Mouse (Mus musculus): ENCODE measurements around the gene 4930595D18Rik. TPM values are rescaled to one million over a fixed set of nuclear protein-coding genes. Genes with fewer than 3 reads are reported as not detected.

The 4930595D18Rik gene
- polyA plus RNA-seq (2012; rRNA removed), result not detected in 2 replicates

DNA sequence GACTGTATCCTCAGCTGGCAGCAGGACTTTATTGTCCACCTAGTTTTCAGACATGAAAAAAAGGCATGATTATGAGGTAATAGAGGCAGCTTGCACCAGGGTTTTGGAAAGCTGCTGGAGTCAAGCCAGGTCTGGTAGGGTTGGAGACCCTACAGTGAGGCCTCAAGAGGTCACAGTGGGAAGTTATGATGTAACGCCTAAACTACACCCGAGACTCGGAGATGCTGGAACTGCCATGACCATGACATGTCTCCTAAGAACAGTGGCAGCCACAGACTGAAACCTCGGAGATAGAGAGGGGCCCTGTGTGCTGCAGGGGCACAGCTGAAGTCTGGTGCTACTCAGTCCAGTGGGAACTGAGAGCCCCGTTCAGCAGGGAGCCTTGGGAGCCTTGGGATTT, at the start of gene 4930595D18Rik:
Gene 4930595D18Rik (minus strand): TSS at position 16 of the 400 bp plus-strand sequence.
- no peak for TF ChIP-seq POLR2A (IDR thresholded peaks at IDR 0.05; ENCODE audit: low read depth, low read length)
- no peak for TF ChIP-seq CTCF (IDR thresholded peaks at IDR 0.05; ENCODE audit: extremely low read depth, insufficient read depth, insufficient read length, insufficient replicate concordance)
- 79% methylated on average over 5 of the region's 5 CpGs for WGBS
- no peak for DNase-seq (ENCODE audit: low read depth in 1 of 2, low spot score in 2 of 2)
- no peaks in the 10 kb centered on the region for H3K36me3 ChIP-seq (ENCODE audit: control insufficient read depth, insufficient read depth, low read length)
- H3K4me1 ChIP-seq (ENCODE audit: control insufficient read depth, insufficient read depth, insufficient read length), result peaks cover 6% of the 10 kb centered on the region; the same call in 1 of the 2 replicates
- no peaks in the 10 kb centered on the region for H3K27me3 ChIP-seq (ENCODE audit: control insufficient read depth, insufficient read depth, low read length)
- no peak within 1 kb of the TSS for H3K4me3 ChIP-seq (ENCODE audit: extremely low read depth, insufficient read depth, insufficient read length)
- no peak within 1 kb of the TSS for H3K27ac ChIP-seq (ENCODE audit: insufficient read depth, low read length)

DNA sequence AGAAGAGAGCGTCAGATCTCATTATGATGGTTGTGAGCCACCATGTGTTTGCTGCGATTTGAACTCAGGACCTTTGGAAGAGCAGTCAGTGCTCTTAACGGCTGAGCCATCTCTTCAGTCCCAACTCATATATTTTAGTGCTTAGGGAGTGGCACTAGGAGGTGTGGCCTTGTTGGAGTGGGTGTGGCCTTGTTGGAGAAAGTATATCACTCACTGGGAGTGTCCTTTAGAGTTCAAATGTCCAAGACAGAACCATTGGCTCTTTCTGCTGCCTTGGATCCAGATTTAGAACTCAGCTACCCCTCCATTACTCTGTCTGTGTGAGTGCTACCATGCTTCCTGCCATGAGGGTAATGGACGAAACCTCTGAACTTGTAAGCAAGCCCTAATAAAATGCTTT, 49.5 kb upstream of the 4930595D18Rik start:
- Histone ChIP-seq H3K4me1 (ENCODE audit: control insufficient read depth, insufficient read depth, insufficient read length) (no peaks in the 10 kb centered on the region), H3K27me3 (ENCODE audit: control insufficient read depth, insufficient read depth, low read length) (no peaks in the 10 kb centered on the region), H3K36me3 (ENCODE audit: control insufficient read depth, insufficient read depth, low read length) (peaks cover 20% of the 10 kb centered on the region), H3K4me3 (ENCODE audit: extremely low read depth, insufficient read depth, insufficient read length) (no peak overlapping the region), H3K27ac (ENCODE audit: insufficient read depth, low read length) (no peak overlapping the region)
- 91% methylated on average over 4 of the region's 4 CpGs for WGBS
- TF ChIP-seq CTCF (IDR thresholded peaks at IDR 0.05; ENCODE audit: extremely low read depth, insufficient read depth, insufficient read length, insufficient replicate concordance) (no peak), POLR2A (IDR thresholded peaks at IDR 0.05; ENCODE audit: low read depth, low read length) (no peak)
- no peak for DNase-seq (ENCODE audit: low read depth in 1 of 2, low spot score in 2 of 2)

DNA sequence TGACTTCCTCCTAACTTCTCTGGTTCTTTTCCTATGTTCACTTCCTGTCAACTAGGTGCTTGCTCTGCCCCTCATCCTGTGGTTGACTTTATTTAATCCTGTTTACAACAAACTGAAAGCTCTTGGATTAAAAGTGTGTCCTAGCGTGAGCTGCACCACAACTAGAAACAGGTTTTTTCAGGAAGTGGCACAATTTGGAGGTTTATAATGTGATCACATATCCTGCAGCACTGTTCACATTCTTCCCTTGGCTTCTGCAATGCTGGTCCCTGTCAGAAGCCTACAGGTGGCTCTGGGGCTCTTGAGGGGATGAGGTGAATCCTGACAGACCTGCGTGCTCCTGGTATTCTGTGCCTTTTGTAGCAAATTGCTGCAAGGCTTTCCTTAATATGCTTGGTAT, 46.5 kb upstream of the 4930595D18Rik start:
- Histone ChIP-seq H3K27me3 (ENCODE audit: control insufficient read depth, insufficient read depth, low read length) (no peaks in the 10 kb centered on the region), H3K4me3 (ENCODE audit: extremely low read depth, insufficient read depth, insufficient read length) (no peak overlapping the region), H3K4me1 (ENCODE audit: control insufficient read depth, insufficient read depth, insufficient read length) (no peaks in the 10 kb centered on the region), H3K27ac (ENCODE audit: insufficient read depth, low read length) (no peak overlapping the region), H3K36me3 (ENCODE audit: control insufficient read depth, insufficient read depth, low read length) (peaks cover 10% of the 10 kb centered on the region)
- DNase-seq (ENCODE audit: low read depth in 1 of 2, low spot score in 2 of 2), result no peak
- TF ChIP-seq CTCF (IDR thresholded peaks at IDR 0.05; ENCODE audit: extremely low read depth, insufficient read depth, insufficient read length, insufficient replicate concordance) (no peak), POLR2A (IDR thresholded peaks at IDR 0.05; ENCODE audit: low read depth, low read length) (no peak)
- WGBS, result 84% methylated on average over 2 of the region's 2 CpGs

DNA sequence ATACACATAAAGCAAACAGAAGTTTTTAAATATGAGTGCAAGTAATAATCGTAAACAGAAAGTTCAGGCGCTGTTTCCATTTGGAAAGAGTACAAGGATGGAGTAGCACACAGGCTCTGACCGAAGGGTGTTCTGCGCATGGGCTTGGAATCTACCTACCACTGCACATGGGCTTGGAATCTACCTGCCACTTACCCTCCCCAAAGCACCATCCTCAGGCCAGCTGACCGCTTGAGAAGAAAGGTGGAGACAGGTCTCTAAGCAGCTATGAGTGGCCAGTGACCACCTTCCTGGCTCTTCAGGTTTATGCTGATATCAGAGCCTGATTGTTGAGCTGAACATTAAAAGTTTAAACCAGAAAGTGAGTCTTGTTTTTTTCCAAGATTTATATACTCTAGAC, 44.2 kb upstream of the 4930595D18Rik start:
- H3K4me1 ChIP-seq (ENCODE audit: control insufficient read depth, insufficient read depth, insufficient read length), result no peaks in the 10 kb centered on the region
- no peaks in the 10 kb centered on the region for H3K27me3 ChIP-seq (ENCODE audit: control insufficient read depth, insufficient read depth, low read length)
- no peak overlapping the region for H3K27ac ChIP-seq (ENCODE audit: insufficient read depth, low read length)
- no peak for TF ChIP-seq POLR2A (IDR thresholded peaks at IDR 0.05; ENCODE audit: low read depth, low read length)
- TF ChIP-seq CTCF (IDR thresholded peaks at IDR 0.05; ENCODE audit: extremely low read depth, insufficient read depth, insufficient read length, insufficient replicate concordance), result no peak
- H3K36me3 ChIP-seq (ENCODE audit: control insufficient read depth, insufficient read depth, low read length), result peaks cover 10% of the 10 kb centered on the region
- no peak overlapping the region for H3K4me3 ChIP-seq (ENCODE audit: extremely low read depth, insufficient read depth, insufficient read length)
- DNase-seq (ENCODE audit: low read depth in 1 of 2, low spot score in 2 of 2), result no peak
- WGBS, result 94% methylated on average over 5 of the region's 5 CpGs

DNA sequence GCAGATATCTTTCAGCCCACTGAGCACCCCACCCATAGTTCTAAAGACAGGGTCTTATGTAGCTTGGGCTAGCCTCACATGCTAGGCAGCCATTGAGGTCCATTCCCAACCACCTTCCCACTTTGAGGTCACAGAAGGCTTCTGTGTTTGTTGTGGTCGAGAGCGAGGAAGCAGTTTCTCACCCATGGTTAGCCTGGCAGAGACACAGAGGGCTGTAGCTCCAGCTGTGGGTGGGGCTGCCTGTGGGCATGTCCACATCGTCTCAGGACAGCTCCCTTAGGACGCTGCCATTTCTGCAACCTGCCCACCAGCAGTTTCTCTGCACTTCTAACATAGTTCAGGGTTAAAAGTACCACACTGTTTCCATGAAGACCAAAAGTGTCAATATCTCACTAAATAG, 43.1 kb upstream of the 4930595D18Rik start:
- Histone ChIP-seq H3K4me1 (ENCODE audit: control insufficient read depth, insufficient read depth, insufficient read length) (no peaks in the 10 kb centered on the region), H3K4me3 (ENCODE audit: extremely low read depth, insufficient read depth, insufficient read length) (no peak overlapping the region), H3K27me3 (ENCODE audit: control insufficient read depth, insufficient read depth, low read length) (no peaks in the 10 kb centered on the region), H3K27ac (ENCODE audit: insufficient read depth, low read length) (no peak overlapping the region), H3K36me3 (ENCODE audit: control insufficient read depth, insufficient read depth, low read length) (peaks cover 12% of the 10 kb centered on the region)
- no peak for DNase-seq (ENCODE audit: low read depth in 1 of 2, low spot score in 2 of 2)
- 37% methylated on average over 4 of the region's 4 CpGs for WGBS
- TF ChIP-seq POLR2A (IDR thresholded peaks at IDR 0.05; ENCODE audit: low read depth, low read length) (no peak), CTCF (IDR thresholded peaks at IDR 0.05; ENCODE audit: extremely low read depth, insufficient read depth, insufficient read length, insufficient replicate concordance) (no peak)

DNA sequence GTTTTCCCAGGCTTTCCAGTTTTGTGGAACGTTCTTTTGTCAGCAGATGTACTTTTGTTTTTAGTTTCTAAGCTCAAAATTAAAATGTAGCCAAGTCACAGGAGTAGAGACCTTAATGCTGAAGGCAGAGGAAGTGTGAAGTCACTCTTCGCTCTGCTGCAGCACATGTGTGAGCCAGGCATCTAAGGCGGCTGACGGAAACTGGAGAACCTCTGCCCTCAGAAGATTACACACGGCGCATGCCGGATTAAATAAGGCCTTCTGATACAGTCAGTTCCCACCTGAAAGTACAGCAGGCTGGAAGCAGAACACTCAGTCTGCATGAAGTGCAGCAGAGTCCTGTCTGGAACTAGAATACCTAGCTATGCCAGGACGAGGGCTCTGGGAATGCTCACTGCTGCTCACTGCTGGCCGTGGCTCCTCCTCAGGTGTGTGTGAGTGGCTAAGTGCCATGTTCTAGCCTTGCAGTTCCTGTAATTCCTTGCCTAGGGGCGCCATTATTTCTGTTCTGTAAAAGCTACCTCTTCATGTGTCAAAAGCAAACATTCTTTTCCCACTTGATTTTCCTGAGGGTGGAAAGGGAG, 41.0 kb upstream of the 4930595D18Rik start:
- no peaks in the 10 kb centered on the region for H3K4me1 ChIP-seq (ENCODE audit: control insufficient read depth, insufficient read depth, insufficient read length)
- 72% methylated on average over 10 of the region's 10 CpGs for WGBS
- DNase-seq (ENCODE audit: low read depth in 1 of 2, low spot score in 2 of 2), result no peak
- H3K4me3 ChIP-seq (ENCODE audit: extremely low read depth, insufficient read depth, insufficient read length), result no peak overlapping the region
- TF ChIP-seq CTCF (IDR thresholded peaks at IDR 0.05; ENCODE audit: extremely low read depth, insufficient read depth, insufficient read length, insufficient replicate concordance), result no peak
- no peak for TF ChIP-seq POLR2A (IDR thresholded peaks at IDR 0.05; ENCODE audit: low read depth, low read length)
- no peak overlapping the region for H3K27ac ChIP-seq (ENCODE audit: insufficient read depth, low read length)
- peaks cover 23% of the 10 kb centered on the region for H3K36me3 ChIP-seq (ENCODE audit: control insufficient read depth, insufficient read depth, low read length)
- no peaks in the 10 kb centered on the region for H3K27me3 ChIP-seq (ENCODE audit: control insufficient read depth, insufficient read depth, low read length)

DNA sequence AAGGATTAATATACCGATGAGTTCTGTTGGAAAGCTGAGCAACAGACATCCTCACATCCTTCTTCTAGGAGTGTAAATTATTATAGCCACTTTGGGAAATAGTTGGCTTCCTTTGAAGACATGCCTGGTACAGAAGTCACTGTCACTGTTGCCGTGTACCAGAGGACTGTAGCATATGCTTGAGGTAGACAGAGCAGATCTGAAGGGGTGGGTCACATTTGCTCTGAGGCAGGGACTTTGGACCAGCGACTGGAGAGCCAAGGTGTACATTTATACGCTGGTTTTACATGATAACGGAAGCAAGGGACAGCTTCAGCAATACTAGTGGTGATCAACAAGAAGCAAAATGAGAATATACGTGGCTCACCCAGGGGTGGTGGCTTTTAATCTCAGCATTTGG, 34.6 kb upstream of the 4930595D18Rik start:
- WGBS, result 95% methylated on average over 6 of the region's 6 CpGs
- H3K27ac ChIP-seq (ENCODE audit: insufficient read depth, low read length), result no peak overlapping the region
- TF ChIP-seq POLR2A (IDR thresholded peaks at IDR 0.05; ENCODE audit: low read depth, low read length) (no peak), CTCF (IDR thresholded peaks at IDR 0.05; ENCODE audit: extremely low read depth, insufficient read depth, insufficient read length, insufficient replicate concordance) (no peak)
- H3K36me3 ChIP-seq (ENCODE audit: control insufficient read depth, insufficient read depth, low read length), result peaks cover 18% of the 10 kb centered on the region
- H3K4me1 ChIP-seq (ENCODE audit: control insufficient read depth, insufficient read depth, insufficient read length), result no peaks in the 10 kb centered on the region
- H3K4me3 ChIP-seq (ENCODE audit: extremely low read depth, insufficient read depth, insufficient read length), result no peak overlapping the region
- H3K27me3 ChIP-seq (ENCODE audit: control insufficient read depth, insufficient read depth, low read length), result no peaks in the 10 kb centered on the region
- no peak for DNase-seq (ENCODE audit: low read depth in 1 of 2, low spot score in 2 of 2)

All from spleen, adult 2 months (tissue).